Mouse (Mus musculus) ES-Bruce4 (cell line): ENCODE measurements around the gene Anln.

Experiments
- CTCF ChIP-seq: IDR thresholded peaks from one replicate; pipeline ENCODE4 v1.8.1; 2011; ENCODE audit warnings: low read depth, low read length
- POLR2A ChIP-seq: IDR thresholded peaks from one replicate; pipeline ENCODE4 v1.8.1; 2011; ENCODE audit warnings: low read length; ENCODE audit not compliant: insufficient read depth

DNA sequence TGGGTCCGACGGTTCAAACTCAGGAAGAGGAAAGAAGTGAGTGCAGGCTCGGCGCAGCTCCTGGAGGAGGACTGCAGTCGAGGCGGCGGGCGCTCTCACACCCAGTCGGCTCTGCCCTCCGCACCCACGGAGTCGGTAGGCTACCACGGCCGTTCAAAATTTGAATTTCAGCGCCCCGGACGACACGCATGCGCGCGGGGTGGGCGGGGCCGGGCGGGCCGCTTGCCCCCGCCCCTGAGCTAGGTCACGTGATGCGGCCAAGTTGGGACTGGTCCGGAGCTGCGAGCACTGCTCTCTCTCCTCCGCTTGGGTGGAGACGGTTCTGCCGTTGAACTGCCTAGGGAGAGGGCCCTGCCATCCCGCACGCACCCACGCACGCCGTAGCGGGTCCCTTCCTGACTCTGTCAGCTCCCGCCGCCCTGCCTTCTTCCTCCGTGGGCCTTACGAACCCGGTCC, at the start of gene Anln:
- no peak for TF ChIP-seq CTCF
- peak; percentile 91 for TF ChIP-seq POLR2A
